Mouse (Mus musculus): ENCODE results near the gene Timm9. TPM values are rescaled to one million over a fixed set of nuclear protein-coding genes. Genes with fewer than 3 reads are reported as not detected.
"Not testable (repeated sequence)": the region's sequence is repeated elsewhere in the genome, so short reads cannot be mapped to it uniquely, and the experiment has no call there.

Timm9 gene
- polyA plus RNA-seq, 1 experiment from 2014 or later, result 90.7 TPM

DNA sequence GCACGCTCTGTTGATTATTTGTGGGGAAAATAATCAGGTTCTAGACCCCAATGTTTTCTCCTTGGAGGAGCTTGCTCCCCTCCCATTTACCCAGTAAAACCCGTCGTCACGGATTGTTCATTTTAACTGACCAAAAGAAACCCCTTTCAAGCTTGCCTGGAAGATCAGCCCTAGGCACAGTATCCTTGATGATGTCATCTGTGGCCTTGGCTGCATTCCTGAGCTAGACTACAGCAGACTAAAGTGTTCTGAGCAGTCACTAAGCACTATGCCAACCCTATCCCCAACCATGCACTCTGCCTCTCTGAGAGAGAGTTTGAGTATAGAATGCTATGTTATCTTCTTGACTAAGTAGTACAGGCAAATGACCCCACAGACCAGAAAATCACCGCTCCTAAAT lies 20.1 kb downstream of the Timm9 start:
- no peaks in the 10 kb centered on the region for H3K27me3 ChIP-seq (ENCODE audit: control insufficient read depth, insufficient read depth, low read length)
- H3K27ac ChIP-seq (ENCODE audit: low read depth, low read length), result no peak overlapping the region
- no peaks in the 10 kb centered on the region for H3K9me3 ChIP-seq (ENCODE audit: control insufficient read depth, low read length)
- no peak overlapping the region for H3K4me2 ChIP-seq (replicated peaks; ENCODE audit: low read depth, low read length)
- no peak for ATAC-seq (ENCODE audit: low FRiP score, low TSS enrichment)
- H3K4me3 ChIP-seq (ENCODE audit: low read length), result no peak overlapping the region
- 0 out of 2 replicates have a peak, but pooled peaks cover 3% of the 10 kb centered on the region for H3K36me3 ChIP-seq (ENCODE audit: control insufficient read depth, insufficient read depth, low read length)
- WGBS, result 84% methylated on average over 5 of the region's 5 CpGs
- no peaks in the 10 kb centered on the region for H3K4me1 ChIP-seq (ENCODE audit: control insufficient read depth, insufficient read depth, low read length)
- H3K9ac ChIP-seq (ENCODE audit: low read depth, low read length), result no peak overlapping the region

DNA sequence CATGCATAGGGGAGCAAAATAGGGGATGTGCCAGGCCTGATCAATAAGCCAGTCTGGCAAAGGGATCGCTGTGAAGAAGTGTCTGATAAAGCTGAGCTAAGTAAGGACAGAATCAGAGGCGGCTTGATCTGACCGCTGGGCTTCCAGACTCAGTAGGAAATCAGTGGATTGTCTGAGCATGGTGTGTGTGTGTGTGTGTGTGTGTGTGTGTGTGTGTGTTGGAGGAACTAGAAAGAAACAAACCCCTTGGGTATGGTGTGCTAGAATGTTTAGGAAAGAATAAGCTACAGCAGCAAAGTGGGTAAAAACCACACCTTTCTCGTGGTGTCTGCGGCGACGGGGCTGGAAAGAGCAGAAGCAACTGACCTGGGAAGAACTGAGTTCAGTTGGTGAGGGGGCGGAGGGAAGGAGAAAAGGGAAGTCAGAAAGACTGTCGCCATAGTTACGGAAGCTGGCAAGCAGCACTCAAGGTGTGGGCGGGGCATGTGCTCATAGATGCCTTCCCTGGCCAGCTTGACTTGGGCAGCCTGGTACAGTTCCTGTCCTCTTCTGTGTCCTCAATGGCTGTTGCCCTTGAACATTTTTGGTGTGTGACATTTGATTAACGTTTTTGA lies 22.7 kb downstream of the Timm9 start:
- Histone ChIP-seq H3K36me3 (ENCODE audit: control insufficient read depth, insufficient read depth, low read length) (no peaks in the 10 kb centered on the region), H3K4me2 (replicated peaks; ENCODE audit: low read depth, low read length) (peak overlapping the region; percentile 17; the same call in 1 of the 2 replicates), H3K9me3 (ENCODE audit: control insufficient read depth, low read length) (no peaks in the 10 kb centered on the region), H3K4me3 (ENCODE audit: low read length) (no peak overlapping the region), H3K4me1 (ENCODE audit: control insufficient read depth, insufficient read depth, low read length) (no peaks in the 10 kb centered on the region), H3K27ac (ENCODE audit: low read depth, low read length) (no peak overlapping the region), H3K9ac (ENCODE audit: low read depth, low read length) (no peak overlapping the region), H3K27me3 (ENCODE audit: control insufficient read depth, insufficient read depth, low read length) (no peaks in the 10 kb centered on the region)
- peak; percentile 69; the same call in 1 of the 2 replicates for ATAC-seq (ENCODE audit: low FRiP score, low TSS enrichment)
- WGBS, result 35% methylated on average over 12 of the region's 12 CpGs

DNA sequence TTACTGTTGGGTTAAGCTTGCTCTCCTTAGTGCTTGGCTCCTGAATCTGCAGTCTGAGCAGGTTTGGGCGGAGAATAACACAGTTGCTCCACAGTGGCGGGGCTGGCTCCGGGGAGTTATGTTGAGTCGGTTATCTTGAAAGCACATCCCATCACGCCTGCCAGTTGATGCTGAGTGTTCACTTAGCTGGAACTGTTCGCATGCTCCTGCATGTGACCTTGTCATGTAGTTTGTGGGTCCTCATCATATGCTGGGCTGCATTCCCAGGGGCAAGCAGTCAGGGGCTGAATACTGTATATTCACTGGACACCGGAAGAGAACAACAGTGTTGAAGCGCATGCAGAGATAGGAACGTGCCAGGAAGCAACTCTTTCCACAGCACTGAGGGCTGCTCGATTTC lies 23.4 kb downstream of the Timm9 start:
- Histone ChIP-seq H3K4me3 (ENCODE audit: low read length) (no peak overlapping the region), H3K4me2 (replicated peaks; ENCODE audit: low read depth, low read length) (no peak overlapping the region), H3K27ac (ENCODE audit: low read depth, low read length) (no peak overlapping the region), H3K36me3 (ENCODE audit: control insufficient read depth, insufficient read depth, low read length) (no peaks in the 10 kb centered on the region), H3K9ac (ENCODE audit: low read depth, low read length) (no peak overlapping the region), H3K4me1 (ENCODE audit: control insufficient read depth, insufficient read depth, low read length) (no peaks in the 10 kb centered on the region), H3K9me3 (ENCODE audit: control insufficient read depth, low read length) (no peaks in the 10 kb centered on the region), H3K27me3 (ENCODE audit: control insufficient read depth, insufficient read depth, low read length) (no peaks in the 10 kb centered on the region)
- 89% methylated on average over 10 of the region's 10 CpGs for WGBS
- no peak for ATAC-seq (ENCODE audit: low FRiP score, low TSS enrichment)

DNA sequence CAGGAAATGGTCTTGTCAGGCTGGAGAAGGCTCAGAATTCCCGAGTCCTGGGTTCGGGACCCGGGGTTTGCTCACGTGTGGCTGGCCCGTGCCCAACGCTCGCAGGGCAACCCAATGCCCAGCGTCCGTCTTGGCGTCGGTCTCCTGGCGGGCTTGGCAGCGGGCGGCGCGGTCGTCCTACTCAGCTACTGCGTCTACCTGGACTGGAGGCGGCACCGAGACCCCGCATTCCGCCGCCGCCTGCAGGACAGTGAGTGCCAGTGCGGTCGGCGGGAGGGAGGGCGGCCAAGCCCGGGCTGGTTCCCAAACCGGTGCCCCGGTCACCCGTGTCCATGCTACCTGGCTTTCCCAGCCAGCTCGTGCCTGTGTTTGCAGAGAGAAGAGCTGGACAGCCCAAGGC lies 25.2 kb downstream of the Timm9 start, which contains the start of gene Tomm20l:
Tomm20l (plus strand) TSS at position 98 of the 400 bp plus-strand sequence.
- Histone ChIP-seq H3K4me3 (ENCODE audit: low read length) (peak within 1 kb of the TSS; percentile 25), H3K4me2 (replicated peaks; ENCODE audit: low read depth, low read length) (peak within 1 kb of the TSS; percentile 42), H3K9me3 (ENCODE audit: control insufficient read depth, low read length) (no peaks in the 10 kb centered on the region), H3K4me1 (ENCODE audit: control insufficient read depth, insufficient read depth, low read length) (no peaks in the 10 kb centered on the region), H3K9ac (ENCODE audit: low read depth, low read length) (peak within 1 kb of the TSS; percentile 18; the same call in 1 of the 2 replicates), H3K27ac (ENCODE audit: low read depth, low read length) (no peak within 1 kb of the TSS), H3K27me3 (ENCODE audit: control insufficient read depth, insufficient read depth, low read length) (no peaks in the 10 kb centered on the region), H3K36me3 (ENCODE audit: control insufficient read depth, insufficient read depth, low read length) (no peaks in the 10 kb centered on the region)
- 7% methylated on average over 33 of the region's 33 CpGs for WGBS
- peak; percentile 55; the same call in 1 of the 2 replicates for ATAC-seq (ENCODE audit: low FRiP score, low TSS enrichment)

GRCm38 (mm10) chr12:71107216-71107771 lies 29.2 kb downstream of the Timm9 start:
- no peaks in the 10 kb centered on the region for H3K27me3 ChIP-seq (ENCODE audit: control insufficient read depth, insufficient read depth, low read length)
- H3K9me3 ChIP-seq (ENCODE audit: control insufficient read depth, low read length), result no peaks in the 10 kb centered on the region
- H3K4me1 ChIP-seq (ENCODE audit: control insufficient read depth, insufficient read depth, low read length), result no peaks in the 10 kb centered on the region
- H3K27ac ChIP-seq (ENCODE audit: low read depth, low read length), result no peak overlapping the region
- H3K9ac ChIP-seq (ENCODE audit: low read depth, low read length), result no peak overlapping the region
- 86% methylated on average over 6 of the region's 6 CpGs for WGBS
- ATAC-seq (ENCODE audit: low FRiP score, low TSS enrichment), result no peak
- H3K36me3 ChIP-seq (ENCODE audit: control insufficient read depth, insufficient read depth, low read length), result no peaks in the 10 kb centered on the region
- no peak overlapping the region for H3K4me3 ChIP-seq (ENCODE audit: low read length)
- H3K4me2 ChIP-seq (replicated peaks; ENCODE audit: low read depth, low read length), result no peak overlapping the region

- H3K27ac ChIP-seq (ENCODE audit: low read depth, low read length); H3K4me1 ChIP-seq (ENCODE audit: control insufficient read depth, insufficient read depth, low read length); H3K9me3 ChIP-seq (ENCODE audit: control insufficient read depth, low read length); H3K9ac ChIP-seq (ENCODE audit: low read depth, low read length); H3K36me3 ChIP-seq (ENCODE audit: control insufficient read depth, insufficient read depth, low read length); H3K27me3 ChIP-seq (ENCODE audit: control insufficient read depth, insufficient read depth, low read length); H3K4me2 ChIP-seq (replicated peaks; ENCODE audit: low read depth, low read length); ATAC-seq (ENCODE audit: low FRiP score, low TSS enrichment); H3K4me3 ChIP-seq (ENCODE audit: low read length): not testable (repeated sequence)
- WGBS, result 83% methylated on average over 4 of the region's 4 CpGs
Measured at GRCm38 (mm10) chr12:71104275-71104674, 32.2 kb downstream of the Timm9 start.

DNA sequence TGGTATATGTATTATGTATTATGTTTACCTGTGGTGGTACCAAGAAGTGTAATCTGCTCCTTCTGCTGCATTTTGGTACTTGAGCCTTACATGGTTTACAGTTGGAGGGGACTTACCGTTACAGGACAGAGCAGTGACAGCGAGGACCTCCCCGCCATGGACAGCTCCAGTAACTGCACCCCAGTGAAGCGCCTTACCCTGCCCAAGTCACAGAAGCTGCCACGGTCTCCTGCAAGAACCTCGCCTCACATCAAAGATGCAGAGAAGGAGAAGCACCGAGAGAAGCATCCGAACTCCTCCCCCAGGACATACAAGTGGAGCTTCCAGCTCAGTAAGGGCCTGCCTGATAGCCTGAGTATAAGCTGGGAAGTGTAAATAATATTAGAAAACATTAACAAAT lies 50.2 kb downstream of the Timm9 start:
- no peak overlapping the region for H3K4me2 ChIP-seq (replicated peaks; ENCODE audit: low read depth, low read length)
- no peaks in the 10 kb centered on the region for H3K9me3 ChIP-seq (ENCODE audit: control insufficient read depth, low read length)
- 88% methylated on average over 8 of the region's 8 CpGs for WGBS
- peaks cover 19% of the 10 kb centered on the region; the same call in 1 of the 2 replicates for H3K36me3 ChIP-seq (ENCODE audit: control insufficient read depth, insufficient read depth, low read length)
- no peaks in the 10 kb centered on the region for H3K27me3 ChIP-seq (ENCODE audit: control insufficient read depth, insufficient read depth, low read length)
- no peak overlapping the region for H3K27ac ChIP-seq (ENCODE audit: low read depth, low read length)
- no peak overlapping the region for H3K4me3 ChIP-seq (ENCODE audit: low read length)
- no peak for ATAC-seq (ENCODE audit: low FRiP score, low TSS enrichment)
- no peak overlapping the region for H3K9ac ChIP-seq (ENCODE audit: low read depth, low read length)
- H3K4me1 ChIP-seq (ENCODE audit: control insufficient read depth, insufficient read depth, low read length), result no peaks in the 10 kb centered on the region

Other genes with a start within 250 kb of the Timm9 start
- 249 and 257 TPM in 2 replicates for gene Actr10, start 198.8 kb downstream of the Timm9 start, polyA plus RNA-seq (2014; fragmentation: Nextera tagmentation; extraction: Ambion mirVana)
- gene Psma3, start 162.1 kb downstream of the Timm9 start, polyA plus RNA-seq (2014; fragmentation: Nextera tagmentation; extraction: Ambion mirVana), result 686 and 801 TPM in 2 replicates
- gene Arid4a, start 120.7 kb downstream of the Timm9 start, polyA plus RNA-seq (2014; fragmentation: Nextera tagmentation; extraction: Ambion mirVana), result 24.2 and 37.7 TPM in 2 replicates
- not detected in 2 replicates for gene Tomm20l, start 25.3 kb downstream of the Timm9 start, polyA plus RNA-seq (2014; fragmentation: Nextera tagmentation; extraction: Ambion mirVana)
- gene 2700049A03Rik, start 164 bp upstream of the Timm9 start, polyA plus RNA-seq (2014; fragmentation: Nextera tagmentation; extraction: Ambion mirVana), result 13.7 and 19.8 TPM in 2 replicates
- gene Dact1, start 173.2 kb upstream of the Timm9 start, polyA plus RNA-seq (2014; fragmentation: Nextera tagmentation; extraction: Ambion mirVana), result 18.9 and 19.9 TPM in 2 replicates

All from kidney, embryonic 14.5 days (tissue).